Mouse (Mus musculus) adrenal gland, postnatal 0 days (tissue): ENCODE data around the gene Olfr824. TPM values are rescaled to one million over a fixed set of nuclear protein-coding genes. Genes with fewer than 3 reads are reported as not detected.

Experiments
- polyA plus RNA-seq: library from polyadenylated mRNA; unstranded; fragments of >200 nt; fragmentation: Nextera tagmentation; extraction: Ambion mirVana; gene quantifications from 2 replicates; pipeline ENCODE4 v1.2.1, GENCODE M21; 2015

Olfr824 gene
- 0.03 TPM in 1 of 2 replicates, not detected in the other for polyA plus RNA-seq

GRCm38 (mm10) chr10:130129900-130130299 is at the start of gene Olfr824:
Gene Olfr824, minus strand, starts transcription at chr10:130130000.

GRCm38 (mm10) chr10:130166666-130167065 is 36.9 kb upstream of the Olfr824 start, which contains the start of gene Olfr825:
Gene Olfr825, minus strand, starts transcription at chr10:130166766.

GRCm38 (mm10) chr10:130115283-130115682 is 14.5 kb downstream of the Olfr824 start, which contains the start of gene Olfr823:
Gene Olfr823, minus strand, starts transcription at chr10:130115383.

Other genes starting within 250 kb of the Olfr824 start
- gene Olfr815, start 224.1 kb downstream of the Olfr824 start, polyA plus RNA-seq: not detected in 2 replicates
- not detected in 2 replicates for gene Olfr816, start 214.4 kb downstream of the Olfr824 start, polyA plus RNA-seq
- gene Olfr818, start 180.9 kb downstream of the Olfr824 start, polyA plus RNA-seq: not detected in 2 replicates
- not detected in 2 replicates for gene Olfr819, start 162.7 kb downstream of the Olfr824 start, polyA plus RNA-seq
- not detected in 2 replicates for gene Olfr247, start 153.9 kb downstream of the Olfr824 start, polyA plus RNA-seq
- not detected in 2 replicates for gene Gm10310, start 144.9 kb downstream of the Olfr824 start, polyA plus RNA-seq
- gene Olfr820, start 117.4 kb downstream of the Olfr824 start, polyA plus RNA-seq: not detected in 2 replicates
- not detected in 2 replicates for gene Olfr821, start 99.7 kb downstream of the Olfr824 start, polyA plus RNA-seq
- not detected in 2 replicates for gene Olfr822, start 58.8 kb downstream of the Olfr824 start, polyA plus RNA-seq
- gene Olfr823, start 14.6 kb downstream of the Olfr824 start, polyA plus RNA-seq: not detected in 2 replicates
- not detected in 2 replicates for gene Olfr825, start 36.8 kb upstream of the Olfr824 start, polyA plus RNA-seq
- not detected in 2 replicates for gene Olfr826, start 54.2 kb upstream of the Olfr824 start, polyA plus RNA-seq
- not detected in 2 replicates for gene Olfr827, start 84.4 kb upstream of the Olfr824 start, polyA plus RNA-seq
- gene Neurod4, start 150.2 kb upstream of the Olfr824 start, polyA plus RNA-seq: 0.06 and 0.18 TPM in 2 replicates
- gene Tespa1, start 192.9 kb upstream of the Olfr824 start, polyA plus RNA-seq: 0.90 TPM in 2 replicates